Mouse (Mus musculus) liver, embryonic 12.5 days (tissue): ENCODE measurements around the gene Pmis2. TPM values are rescaled to one million over a fixed set of nuclear protein-coding genes. Genes with fewer than 3 reads are reported as not detected.

Source experiments
- ATAC-seq: fragments of 200-750 bp; cut with Nextera tagmentation; 2 replicates; pipeline ENCODE4 v1.8.0; 2017; ENCODE audit warnings: moderate number of reproducible peaks, mild to moderate bottlenecking, moderate library complexity
- H3K27ac ChIP-seq: fragments of 300-500 bp; sonication (generic); 2 replicates; pipeline ENCODE4 v1.5.1; 2016; ENCODE audit warnings: mild to moderate bottlenecking
- H3K27me3 ChIP-seq: fragments of 300-500 bp; sonication (generic); replicated peaks from 2 replicates; pipeline ENCODE4 v1.6.1; 2016; ENCODE audit warnings: mild to moderate bottlenecking, moderate library complexity
- H3K36me3 ChIP-seq: fragments of 300-500 bp; sonication (generic); 2 replicates; pipeline ENCODE4 v1.6.1; 2016; ENCODE audit warnings: mild to moderate bottlenecking, moderate library complexity
- H3K4me1 ChIP-seq: fragments of 300-500 bp; sonication (generic); 2 replicates; pipeline ENCODE4 v1.6.1; 2016
- H3K4me2 ChIP-seq: fragments of 300-500 bp; sonication (generic); 2 replicates; pipeline ENCODE4 v1.6.1; 2016; ENCODE audit warnings: mild to moderate bottlenecking, moderate library complexity
- H3K4me3 ChIP-seq: fragments of 300-500 bp; sonication (generic); 2 replicates; pipeline ENCODE4 v1.5.1; 2016; ENCODE audit warnings: mild to moderate bottlenecking, moderate library complexity
- H3K9ac ChIP-seq: fragments of 300-500 bp; sonication (generic); 2 replicates; pipeline ENCODE4 v1.6.1; 2016; ENCODE audit warnings: mild to moderate bottlenecking, moderate library complexity
- H3K9me3 ChIP-seq: fragments of 300-500 bp; sonication (generic); replicated peaks from 2 replicates; pipeline ENCODE4 v1.6.1; 2016; ENCODE audit warnings: mild to moderate bottlenecking, moderate library complexity
- WGBS: fragments of 180-500 bp; shearing (Covaris S2); methylation state at CpG from one replicate; pipeline ENCODE4 v1.1.7; 2016; ENCODE audit not compliant: insufficient replicate concordance; 5-methylcytosine and 5-hydroxymethylcytosine counted together
- polyA plus RNA-seq: library from polyadenylated mRNA; unstranded; fragments of >200 nt; fragmentation: Nextera tagmentation; extraction: Ambion mirVana; gene quantifications from 2 replicates; pipeline ENCODE4 v1.2.1, GENCODE M21; 2016

Gene Pmis2
- polyA plus RNA-seq, result not detected in 2 replicates

DNA sequence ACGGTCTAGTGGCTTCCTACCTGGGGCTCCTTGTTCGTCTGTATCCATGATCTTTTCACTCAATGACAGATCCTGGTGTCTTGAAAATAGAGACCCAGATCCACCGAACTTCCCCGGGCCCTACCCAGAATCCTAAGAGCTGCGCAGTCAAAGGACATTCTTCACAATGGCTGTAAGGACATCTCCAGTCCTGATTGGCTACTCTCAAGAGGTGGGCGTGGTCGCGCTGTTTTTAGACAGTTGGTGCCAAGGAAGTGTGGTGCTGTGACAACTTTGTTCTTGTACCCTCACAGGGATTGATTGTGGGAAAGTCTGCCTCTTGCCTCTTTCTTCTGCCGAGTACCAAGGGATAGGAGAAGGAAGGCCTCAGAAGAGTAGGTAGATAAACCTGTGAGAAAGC is at the start of gene Pmis2:
Gene Pmis2 (minus strand): TSS at position 126 of the 400 bp plus-strand sequence.
- WGBS, result 57% methylated on average over 9 of the region's 9 CpGs
- Histone ChIP-seq H3K9ac (no peak within 1 kb of the TSS), H3K4me2 (no peak within 1 kb of the TSS), H3K9me3 (no peaks in the 10 kb centered on the region), H3K4me3 (no peak within 1 kb of the TSS), H3K4me1 (no peaks in the 10 kb centered on the region), H3K27ac (no peak within 1 kb of the TSS), H3K27me3 (peaks cover 10% of the 10 kb centered on the region; the same call in 1 of the 2 replicates), H3K36me3 (no peaks in the 10 kb centered on the region)
- ATAC-seq, result no peak

- WGBS, result 78% methylated on average over 5 of the region's 5 CpGs
- no peak for ATAC-seq
Observed at GRCm38 (mm10) chr7:30719669-30720068, 48.3 kb upstream of the Pmis2 start.

GRCm38 (mm10) chr7:30717716-30718046 is 46.3 kb upstream of the Pmis2 start:
- WGBS, result 16% methylated on average over 14 of the region's 14 CpGs
- H3K4me2 ChIP-seq, result peak overlapping the region; percentile 74

More at GRCm38 (mm10) chr7:30719669-30720068, 48.3 kb upstream of the Pmis2 start:
- H3K9me3 ChIP-seq, result no peaks in the 10 kb centered on the region
- no peaks in the 10 kb centered on the region for H3K36me3 ChIP-seq
- H3K9ac ChIP-seq, result no peak overlapping the region
- no peak overlapping the region for H3K4me3 ChIP-seq
- H3K4me2 ChIP-seq, result no peak overlapping the region
- H3K27me3 ChIP-seq, result peaks cover 49% of the 10 kb centered on the region
- peaks cover 21% of the 10 kb centered on the region for H3K4me1 ChIP-seq
- no peak overlapping the region for H3K27ac ChIP-seq

GRCm38 (mm10) chr7:30717006-30717715 is 45.8 kb upstream of the Pmis2 start:
- WGBS, result 6% methylated on average over 43 of the region's 43 CpGs
- peaks cover 68% of the 10 kb centered on the region for H3K27me3 ChIP-seq
- H3K36me3 ChIP-seq, result no peaks in the 10 kb centered on the region
- H3K27ac ChIP-seq, result no peak overlapping the region
- no peaks in the 10 kb centered on the region for H3K9me3 ChIP-seq
- peaks cover 15% of the 10 kb centered on the region for H3K4me1 ChIP-seq
- peak overlapping the region; percentile 74 for H3K4me2 ChIP-seq
- ATAC-seq, result peak; percentile 95
- H3K9ac ChIP-seq, result peak overlapping the region; percentile 25; the same call in 1 of the 2 replicates
- peak overlapping the region; percentile 46 for H3K4me3 ChIP-seq

More at GRCm38 (mm10) chr7:30717716-30718046, 46.3 kb upstream of the Pmis2 start:
- Histone ChIP-seq H3K36me3 (no peaks in the 10 kb centered on the region), H3K27me3 (peaks cover 63% of the 10 kb centered on the region), H3K27ac (no peak overlapping the region), H3K4me1 (peaks cover 15% of the 10 kb centered on the region), H3K4me3 (peak overlapping the region; percentile 46), H3K9me3 (no peaks in the 10 kb centered on the region), H3K9ac (peak overlapping the region; percentile 25; the same call in 1 of the 2 replicates)
- no peak for ATAC-seq

GRCm38 (mm10) chr7:30711942-30712341 is 40.5 kb upstream of the Pmis2 start, which contains the start of gene Atp4a:
TSS of gene Atp4a (plus strand) at chr7:30712209.
- no peak within 1 kb of the TSS for H3K9ac ChIP-seq
- H3K27ac ChIP-seq, result no peak within 1 kb of the TSS
- H3K27me3 ChIP-seq, result peaks cover 60% of the 10 kb centered on the region
- H3K9me3 ChIP-seq, result no peaks in the 10 kb centered on the region
- H3K4me1 ChIP-seq, result peaks cover 13% of the 10 kb centered on the region
- peak; percentile 50; the same call in 1 of the 2 replicates for ATAC-seq
- WGBS, result 59% methylated on average over 3 of the region's 3 CpGs
- no peak within 1 kb of the TSS for H3K4me3 ChIP-seq
- no peak within 1 kb of the TSS for H3K4me2 ChIP-seq
- no peaks in the 10 kb centered on the region for H3K36me3 ChIP-seq

- Histone ChIP-seq H3K9me3 (no peaks in the 10 kb centered on the region), H3K9ac (no peak overlapping the region), H3K4me1 (peaks cover 28% of the 10 kb centered on the region), H3K4me3 (no peak overlapping the region), H3K36me3 (no peaks in the 10 kb centered on the region), H3K27me3 (peaks cover 21% of the 10 kb centered on the region; the same call in 1 of the 2 replicates), H3K4me2 (no peak overlapping the region), H3K27ac (no peak overlapping the region)
- ATAC-seq, result no peak
- 81% methylated on average over 1 of the region's 1 CpGs for WGBS
Observed at GRCm38 (mm10) chr7:30707441-30707840, 36.0 kb upstream of the Pmis2 start.

DNA sequence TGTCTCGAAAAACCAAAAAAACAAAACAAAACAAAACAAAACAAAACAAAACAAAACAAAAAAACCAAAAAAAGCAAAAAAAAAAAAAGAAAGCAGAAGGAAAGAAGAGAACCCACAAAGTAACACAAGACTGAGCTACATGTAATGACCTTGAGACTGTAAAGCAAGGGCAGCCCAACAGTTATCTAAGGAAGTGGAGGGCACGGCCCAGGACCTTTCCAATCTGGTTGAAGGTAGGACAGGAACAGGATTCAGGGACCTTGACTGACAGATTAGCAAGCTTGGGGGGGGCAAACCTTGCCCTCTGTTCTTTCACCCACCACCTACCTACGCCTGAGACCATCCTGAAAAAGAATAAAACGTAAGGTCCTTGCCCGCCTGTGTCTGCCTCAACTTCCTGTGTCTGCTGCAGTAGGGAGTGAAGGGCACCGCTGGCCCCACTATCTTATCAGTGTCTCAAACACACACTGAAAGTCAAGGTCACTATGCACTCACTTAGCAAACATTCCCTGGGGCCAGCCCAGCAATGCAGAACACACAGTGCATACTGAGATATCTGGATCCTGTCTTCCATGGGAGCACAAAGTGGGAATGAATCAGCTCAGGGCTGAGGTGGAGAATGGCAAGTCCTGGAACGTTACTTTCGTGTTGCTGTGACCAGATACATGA is 34.9 kb upstream of the Pmis2 start:
- H3K4me2 ChIP-seq, result peak overlapping the region; percentile 45
- 28% methylated on average over 8 of the region's 8 CpGs for WGBS

DNA sequence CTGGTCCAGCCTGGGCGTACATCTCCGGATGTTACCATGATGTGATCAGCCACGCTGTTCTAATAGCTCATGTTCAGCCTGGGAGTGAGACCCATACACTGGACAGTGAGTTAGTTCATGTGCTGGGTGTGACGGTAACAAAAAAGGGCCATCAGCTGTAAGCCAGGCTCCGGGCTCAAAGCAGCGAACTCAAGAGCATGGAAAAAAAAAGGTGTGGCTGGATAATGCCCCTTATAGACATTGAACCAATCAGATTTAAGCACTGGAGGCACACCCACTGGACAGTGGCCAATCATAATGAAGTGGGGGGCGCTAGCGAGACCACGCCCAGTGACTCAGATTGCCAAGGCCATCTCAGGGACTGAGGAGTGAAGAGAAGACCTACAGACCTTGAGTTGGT is 27.2 kb upstream of the Pmis2 start, which contains the start of gene 2200002J24Rik:
Gene 2200002J24Rik (plus strand): TSS at position 338 of the 400 bp plus-strand sequence.
- H3K4me2 ChIP-seq, result no peak within 1 kb of the TSS
- WGBS, result 38% methylated on average over 9 of the region's 9 CpGs
- H3K9me3 ChIP-seq, result no peaks in the 10 kb centered on the region
- no peaks in the 10 kb centered on the region for H3K27me3 ChIP-seq
- no peak within 1 kb of the TSS for H3K27ac ChIP-seq
- peaks cover 5% of the 10 kb centered on the region for H3K4me1 ChIP-seq
- ATAC-seq, result peak; percentile 66; the same call in 1 of the 2 replicates
- H3K4me3 ChIP-seq, result no peak within 1 kb of the TSS
- H3K9ac ChIP-seq, result no peak within 1 kb of the TSS
- no peaks in the 10 kb centered on the region for H3K36me3 ChIP-seq

More for the DNA sequence above, 34.9 kb upstream of the Pmis2 start:
- ATAC-seq, result peak; percentile 68
- Histone ChIP-seq H3K4me3 (no peak overlapping the region), H3K36me3 (no peaks in the 10 kb centered on the region), H3K9ac (no peak overlapping the region), H3K27ac (no peak overlapping the region), H3K9me3 (no peaks in the 10 kb centered on the region), H3K27me3 (peaks cover 10% of the 10 kb centered on the region; the same call in 1 of the 2 replicates), H3K4me1 (peaks cover 26% of the 10 kb centered on the region)

- Histone ChIP-seq H3K27me3 (no peaks in the 10 kb centered on the region), H3K9ac (no peak overlapping the region), H3K4me3 (no peak overlapping the region), H3K4me1 (peaks cover 5% of the 10 kb centered on the region), H3K9me3 (no peaks in the 10 kb centered on the region), H3K36me3 (no peaks in the 10 kb centered on the region), H3K27ac (no peak overlapping the region), H3K4me2 (no peak overlapping the region)
- no peak for ATAC-seq
- WGBS, result 17% methylated on average over 5 of the region's 5 CpGs
Observed at GRCm38 (mm10) chr7:30698101-30698500, 26.7 kb upstream of the Pmis2 start.

GRCm38 (mm10) chr7:30688325-30688724 is 16.9 kb upstream of the Pmis2 start:
- Histone ChIP-seq H3K4me2 (no peak overlapping the region), H3K4me3 (no peak overlapping the region), H3K27me3 (peaks cover 7% of the 10 kb centered on the region; the same call in 1 of the 2 replicates), H3K9ac (no peak overlapping the region), H3K9me3 (no peaks in the 10 kb centered on the region), H3K4me1 (no peaks in the 10 kb centered on the region), H3K27ac (no peak overlapping the region), H3K36me3 (no peaks in the 10 kb centered on the region)
- WGBS, result 84% methylated on average over 6 of the region's 6 CpGs
- ATAC-seq, result no peak

DNA sequence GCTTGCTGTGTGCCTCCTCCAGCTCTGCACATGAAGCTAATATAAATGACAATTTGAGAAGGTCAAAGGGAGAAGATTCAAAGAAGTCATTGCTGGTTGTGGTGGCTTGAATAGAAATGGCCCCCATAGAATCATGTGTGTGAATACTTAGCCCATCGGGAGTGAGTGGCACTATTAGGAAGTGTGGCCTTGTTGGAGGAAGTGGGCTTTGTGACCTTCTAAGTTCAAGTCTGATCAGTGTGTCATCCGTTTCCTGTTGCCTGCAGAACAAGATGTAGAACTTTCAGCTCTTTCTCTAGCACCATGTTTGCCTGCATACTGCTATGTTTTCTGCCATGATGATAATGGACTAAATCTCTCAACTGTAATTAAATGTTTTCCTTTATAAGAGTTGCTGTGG is 12.0 kb upstream of the Pmis2 start:
- Histone ChIP-seq H3K9ac (no peak overlapping the region), H3K4me2 (no peak overlapping the region), H3K9me3 (no peaks in the 10 kb centered on the region), H3K4me3 (no peak overlapping the region), H3K27ac (no peak overlapping the region), H3K36me3 (no peaks in the 10 kb centered on the region), H3K27me3 (peaks cover 6% of the 10 kb centered on the region; the same call in 1 of the 2 replicates), H3K4me1 (no peaks in the 10 kb centered on the region)
- 23% methylated on average over 2 of the region's 2 CpGs for WGBS
- no peak for ATAC-seq

GRCm38 (mm10) chr7:30681897-30682296 is 10.5 kb upstream of the Pmis2 start:
- WGBS, result 71% methylated on average over 5 of the region's 5 CpGs
- Histone ChIP-seq H3K27me3 (no peaks in the 10 kb centered on the region), H3K9me3 (no peaks in the 10 kb centered on the region), H3K4me3 (no peak overlapping the region), H3K4me1 (no peaks in the 10 kb centered on the region), H3K9ac (no peak overlapping the region), H3K36me3 (no peaks in the 10 kb centered on the region), H3K27ac (no peak overlapping the region), H3K4me2 (no peak overlapping the region)
- ATAC-seq, result no peak
